Mouse (Mus musculus): ENCODE data around the gene Camta1.

Gene Camta1

GRCm38 (mm10) chr4:151730037-151730759, 131.5 kb downstream of the Camta1 start:
- DNase-seq, result no peak

- DNase-seq, result no peak
These were observed 132.6 kb downstream of the Camta1 start for GRCm38 (mm10) chr4:151729116-151729515.

GRCm38 (mm10) chr4:151728391-151729065, 133.1 kb downstream of the Camta1 start:
- no peak for DNase-seq

DNA sequence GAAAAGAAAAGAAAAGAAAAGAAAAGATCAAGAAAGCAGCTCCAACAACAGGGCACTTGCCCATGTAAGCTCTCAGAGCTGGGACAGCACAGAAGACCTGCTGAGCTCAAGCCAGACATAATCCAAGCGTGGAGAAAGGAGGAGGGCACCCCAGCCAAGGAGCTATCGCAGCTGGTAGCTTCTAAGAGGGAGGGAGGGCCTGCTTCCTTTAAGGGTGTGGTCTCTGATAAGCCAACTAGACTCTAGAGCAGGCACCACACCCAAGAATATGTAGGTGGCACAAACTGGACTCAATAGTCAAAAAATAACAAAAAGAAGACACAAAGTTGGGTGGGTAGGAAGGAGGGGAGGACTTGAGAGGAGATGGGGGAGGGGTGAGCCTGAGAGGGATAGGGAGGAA, 135.3 kb downstream of the Camta1 start:
- DNase-seq, result no peak

DNA sequence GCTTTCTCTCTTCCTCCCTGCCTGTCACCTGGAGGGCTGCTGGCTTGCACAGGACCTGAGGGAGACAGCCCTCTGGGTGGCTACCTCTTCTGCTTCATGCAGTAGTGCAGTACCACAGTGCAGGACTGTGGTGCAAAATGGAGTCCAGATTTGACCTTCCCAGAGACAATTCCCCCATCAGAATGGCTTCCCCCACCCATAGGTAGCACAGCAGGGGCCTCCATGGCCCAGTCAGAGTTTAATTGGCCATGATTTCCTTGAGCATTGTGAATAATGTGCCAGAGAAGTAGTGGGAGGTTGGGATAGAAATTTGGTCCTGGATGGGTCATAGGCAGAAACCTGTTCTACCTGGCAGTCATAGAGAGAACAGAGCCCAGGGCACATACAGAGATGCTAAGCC, 136.8 kb downstream of the Camta1 start:
- no peak for DNase-seq

- DNase-seq, result no peak
These were observed 140.8 kb downstream of the Camta1 start for GRCm38 (mm10) chr4:151720722-151721467.

GRCm38 (mm10) chr4:151718866-151719475, 142.7 kb downstream of the Camta1 start:
- no peak for DNase-seq

- DNase-seq, result no peak
These were observed 143.8 kb downstream of the Camta1 start for GRCm38 (mm10) chr4:151717864-151718263.

GRCm38 (mm10) chr4:151713714-151714113, 148.0 kb downstream of the Camta1 start:
- no peak for DNase-seq

DNA sequence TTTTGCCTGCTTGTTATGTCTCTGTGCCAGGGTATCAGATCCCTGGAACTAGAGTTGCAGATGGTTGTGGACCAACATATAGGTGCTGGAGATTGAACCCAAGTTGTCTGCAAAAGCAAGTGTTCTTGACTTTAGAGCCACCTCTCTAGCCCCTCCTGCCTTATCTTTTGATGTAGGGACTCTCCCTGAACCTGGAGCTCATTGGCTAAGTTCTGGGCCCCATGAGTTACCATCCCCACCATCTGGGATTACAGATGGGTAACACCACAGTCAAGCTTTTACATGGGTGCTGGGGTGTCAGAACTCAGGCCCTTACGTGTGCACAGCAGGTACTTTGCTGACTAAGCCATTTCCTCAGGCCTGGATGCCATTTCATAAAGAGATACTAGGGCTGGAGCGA, 150.3 kb downstream of the Camta1 start:
- no peak for DNase-seq

- no peak for DNase-seq
These were observed 151.2 kb downstream of the Camta1 start for GRCm38 (mm10) chr4:151710522-151710921.

DNA sequence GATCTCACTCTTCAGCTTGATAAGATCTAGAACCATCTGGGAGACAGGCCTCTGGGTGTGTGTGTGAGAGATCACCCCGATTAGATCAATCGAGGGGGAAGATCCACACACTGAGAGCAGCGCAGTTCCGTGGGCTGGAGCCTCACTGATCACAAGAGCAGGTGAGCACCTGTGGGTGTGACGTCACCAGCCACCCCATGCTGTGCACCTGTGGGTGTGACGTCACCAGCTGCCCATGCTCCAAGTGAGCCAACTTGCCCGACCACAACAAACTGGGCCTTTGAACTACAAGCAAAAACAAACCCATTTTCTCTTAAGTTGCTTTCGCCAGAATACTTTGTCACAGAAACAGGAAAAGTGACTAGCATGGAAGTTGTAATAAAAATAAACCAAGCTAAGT, 152.4 kb downstream of the Camta1 start:
- no peak for DNase-seq

DNA sequence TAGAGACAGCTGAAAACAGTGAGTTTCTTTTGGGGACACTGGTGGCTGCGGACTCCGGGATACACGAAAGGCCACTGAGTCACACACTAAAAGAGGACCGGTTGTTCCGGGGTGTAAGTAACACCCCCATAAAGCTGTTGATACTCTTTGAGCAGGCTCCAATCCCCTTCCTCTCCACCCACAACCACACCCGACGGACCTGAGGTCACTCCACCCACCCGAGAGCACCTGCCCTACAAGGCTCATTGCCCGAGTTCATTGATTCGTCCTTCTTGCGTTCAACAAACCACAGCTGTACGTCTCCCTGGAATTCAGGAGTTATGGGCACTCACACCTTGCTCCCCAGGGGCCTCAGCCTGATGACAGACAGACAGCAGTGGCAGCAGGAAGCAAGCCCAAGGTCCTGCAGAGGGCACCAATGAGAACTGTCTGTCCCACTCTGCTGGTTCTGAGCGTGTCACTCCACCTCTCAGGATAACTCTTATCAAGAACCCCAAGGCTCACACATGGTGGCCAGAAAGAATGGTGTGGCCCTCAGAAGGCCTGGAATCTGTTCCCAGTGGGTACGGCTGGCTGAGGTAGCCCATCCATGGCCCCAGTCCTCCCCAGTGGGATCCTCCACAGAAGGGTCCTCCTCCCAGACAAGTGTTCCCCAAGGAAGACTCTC, 158.5 kb downstream of the Camta1 start:
- no peak for DNase-seq

- no peak for DNase-seq
These were observed 159.2 kb downstream of the Camta1 start for GRCm38 (mm10) chr4:151702463-151702862.

- DNase-seq, result no peak
These were observed 165.7 kb downstream of the Camta1 start for GRCm38 (mm10) chr4:151695984-151696383.

DNA sequence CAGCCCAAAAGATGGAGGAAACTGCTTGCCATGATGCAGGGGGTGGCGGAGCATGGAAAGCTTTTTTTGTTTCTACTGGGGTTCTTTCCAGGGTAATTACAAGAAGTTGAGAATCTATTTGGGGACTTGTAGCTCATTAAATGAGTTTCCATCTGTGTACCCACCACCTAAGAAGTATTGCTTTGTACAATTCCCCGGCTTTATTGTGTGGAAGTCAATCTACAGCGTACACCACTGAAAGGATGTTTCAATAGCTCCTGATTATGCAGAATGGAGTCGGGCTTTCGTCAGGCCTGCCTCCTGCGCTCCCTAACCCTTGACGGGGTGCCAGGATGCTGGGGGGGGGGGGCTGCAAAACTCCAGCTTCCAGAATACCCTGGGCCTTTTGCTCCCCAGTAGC, 167.1 kb downstream of the Camta1 start:
- no peak for DNase-seq

GRCm38 (mm10) chr4:151694047-151694446, 167.6 kb downstream of the Camta1 start:
- peak in 1 of 2 experiments; percentile 8 for DNase-seq

GRCm38 (mm10) chr4:151690041-151690440, 171.6 kb downstream of the Camta1 start:
- no peak for DNase-seq

GRCm38 (mm10) chr4:151688206-151688605, 173.5 kb downstream of the Camta1 start:
- no peak for DNase-seq

DNA sequence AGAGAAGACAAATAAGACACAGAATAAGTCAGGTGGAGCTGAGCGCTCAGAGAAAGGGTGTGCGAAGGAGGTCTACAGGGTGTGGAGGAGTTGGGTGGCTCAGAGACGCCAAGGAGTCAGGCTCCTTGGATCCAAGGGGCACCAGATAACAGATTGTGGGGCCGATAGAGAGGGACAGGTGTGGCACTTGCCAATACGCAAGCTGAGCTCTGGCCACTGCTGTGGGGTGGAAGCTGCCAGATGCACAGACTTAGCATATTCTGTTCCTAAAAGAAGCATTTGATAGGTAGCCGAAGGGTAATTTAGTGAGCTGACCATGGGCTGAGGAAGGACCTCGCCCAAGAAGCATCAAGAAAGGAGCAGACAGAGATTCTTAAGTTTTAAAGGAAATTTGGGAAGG, 177.1 kb downstream of the Camta1 start:
- no peak for DNase-seq

DNA sequence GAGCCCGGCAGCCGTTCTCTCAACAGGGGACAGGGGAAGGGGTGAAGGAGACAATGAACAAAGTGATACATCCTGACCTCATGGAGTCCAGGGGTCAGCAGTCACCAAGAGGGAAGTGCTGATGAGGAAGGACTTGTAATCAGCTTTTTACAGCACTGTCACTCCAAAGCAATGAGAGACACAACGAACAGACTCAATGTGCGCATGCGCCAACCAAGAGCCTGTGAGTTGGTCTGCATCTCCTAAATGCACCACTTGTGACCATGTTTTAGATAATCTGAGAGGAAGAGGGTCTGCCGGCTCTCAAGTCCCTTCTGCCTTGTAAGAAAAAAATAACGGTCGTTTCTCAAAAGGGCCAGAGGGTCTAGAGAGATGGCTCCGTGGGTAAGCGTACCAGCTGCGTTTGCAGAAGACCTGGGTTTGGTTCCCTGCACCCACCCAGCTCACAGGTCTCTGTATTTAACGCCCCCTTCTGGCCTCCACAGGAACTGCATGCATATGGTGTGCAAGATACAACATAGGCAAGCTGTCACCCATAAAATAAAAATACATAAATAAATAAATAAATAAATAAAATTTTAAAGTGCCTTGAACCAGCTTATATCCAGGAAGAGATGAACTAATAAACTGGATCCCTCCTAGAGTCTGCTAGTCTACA, 178.7 kb downstream of the Camta1 start:
- DNase-seq, result no peak

GRCm38 (mm10) chr4:151672452-151672851, 189.2 kb downstream of the Camta1 start:
- no peak for DNase-seq

All from B cell, adult 2 months (primary cell).